Mouse (Mus musculus) intestine, embryonic 14.5 days (tissue): ENCODE data around the gene Dnajc28. TPM values are rescaled to one million over a fixed set of nuclear protein-coding genes. Genes with fewer than 3 reads are reported as not detected.

ENCODE experiments used
- ATAC-seq: fragments of 200-750 bp; cut with Nextera tagmentation; replicated peaks from 2 replicates; pipeline ENCODE4 v1.8.0; 2017; ENCODE audit warnings: low read depth, moderate number of reproducible peaks, moderate TSS enrichment, moderate library complexity; ENCODE audit not compliant: low FRiP score, low TSS enrichment
- DNase-seq: peaks from one replicate; pipeline ENCODE4 v3.0.0-alpha.2; 2018; ENCODE audit warnings: low spot score
- H3K27ac ChIP-seq: fragments of 300-500 bp; sonication (generic); 2 replicates; pipeline ENCODE4 v1.5.1; 2014; ENCODE audit warnings: low read depth, mild to moderate bottlenecking, control low read depth
- H3K27me3 ChIP-seq: fragments of 300-500 bp; sonication (generic); replicated peaks from 2 replicates; pipeline ENCODE4 v1.6.1; 2014; ENCODE audit warnings: low read length, control low read depth; ENCODE audit not compliant: control insufficient read depth, insufficient read depth
- H3K36me3 ChIP-seq: fragments of 300-500 bp; sonication (generic); 2 replicates; pipeline ENCODE4 v1.6.1; 2014; ENCODE audit warnings: low read length, control low read depth; ENCODE audit not compliant: control insufficient read depth, insufficient read depth
- H3K4me1 ChIP-seq: fragments of 300-500 bp; sonication (generic); replicated peaks from 2 replicates; pipeline ENCODE4 v1.6.1; 2014; ENCODE audit warnings: low read length, control low read depth, mixed read lengths; ENCODE audit not compliant: control insufficient read depth, insufficient read depth
- H3K4me2 ChIP-seq: fragments of 300-500 bp; sonication (generic); 2 replicates; pipeline ENCODE4 v1.6.1; 2014; ENCODE audit warnings: low read length
- H3K4me3 ChIP-seq: fragments of 300-500 bp; sonication (generic); 2 replicates; pipeline ENCODE4 v1.5.1; 2014; ENCODE audit warnings: low read depth, low read length, control low read depth, mixed read lengths
- H3K9ac ChIP-seq: fragments of 300-500 bp; sonication (generic); 2 replicates; pipeline ENCODE4 v1.6.1; 2014; ENCODE audit warnings: mild to moderate bottlenecking, low read length
- H3K9me3 ChIP-seq: fragments of 300-500 bp; sonication (generic); 2 replicates; pipeline ENCODE4 v1.6.1; 2016; ENCODE audit warnings: low read length, control low read depth; ENCODE audit not compliant: control insufficient read depth
- WGBS: fragments of 180-500 bp; shearing (Covaris S2); extraction: QIAGEN DNeasy Blood & Tissue Kit; methylation state at CpG from one replicate; pipeline ENCODE4 v1.1.7; 2014; 5-methylcytosine and 5-hydroxymethylcytosine counted together
- polyA plus RNA-seq: library from polyadenylated mRNA; unstranded; fragments of >200 nt; fragmentation: Nextera tagmentation; extraction: Ambion mirVana; gene quantifications from 2 replicates; pipeline ENCODE4 v1.2.1, GENCODE M21; 2014

The Dnajc28 gene
- polyA plus RNA-seq, 1 experiment from 2014 or later: 2.4 TPM

DNA sequence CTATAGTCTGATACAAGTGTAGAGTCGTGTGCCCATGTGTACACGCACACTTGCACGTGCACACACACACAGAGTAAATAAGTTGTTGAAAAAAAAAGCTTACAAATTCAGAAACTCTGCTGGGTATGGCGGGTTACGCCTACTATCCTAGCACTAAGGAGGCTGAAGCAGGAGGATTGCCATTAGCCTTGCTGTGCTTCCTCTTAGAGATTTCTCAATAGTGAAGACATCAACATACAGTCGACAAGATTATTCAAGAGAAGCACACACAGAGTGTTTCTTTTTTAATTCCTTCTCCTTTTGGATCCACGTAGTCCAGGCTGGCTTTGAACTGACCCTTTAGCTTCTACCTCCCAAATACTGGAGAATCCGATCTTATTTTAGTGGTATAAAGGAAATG lies 21.3 kb upstream of the Dnajc28 start:
- H3K36me3 ChIP-seq: peaks cover 79% of the 10 kb centered on the region
- no peaks in the 10 kb centered on the region for H3K27me3 ChIP-seq
- 94% methylated on average over 8 of the region's 8 CpGs for WGBS
- no peak for DNase-seq
- H3K4me2 ChIP-seq: no peak overlapping the region
- no peaks in the 10 kb centered on the region for H3K9me3 ChIP-seq
- ATAC-seq: no peak
- H3K9ac ChIP-seq: no peak overlapping the region
- no peaks in the 10 kb centered on the region for H3K4me1 ChIP-seq
- H3K27ac ChIP-seq: no peak overlapping the region
- no peak overlapping the region for H3K4me3 ChIP-seq

DNA sequence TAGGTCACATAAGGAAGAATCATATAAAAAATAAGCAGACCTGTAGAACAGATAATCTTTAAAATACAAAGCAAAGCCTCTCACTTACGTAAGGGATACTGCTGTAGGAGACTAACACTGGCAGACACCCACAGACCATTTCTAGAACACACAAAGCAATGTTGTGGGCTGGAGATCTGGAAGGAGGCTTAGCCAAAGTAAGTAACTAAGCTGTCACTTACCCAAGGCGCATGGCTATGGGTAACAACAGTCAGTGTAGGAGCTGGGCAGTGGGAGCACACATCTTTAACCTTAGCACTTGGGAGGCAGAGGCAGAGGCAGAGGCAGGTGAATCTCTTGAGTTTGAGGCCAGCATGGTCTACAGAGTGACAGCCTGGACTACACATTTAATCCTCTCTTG lies 20.8 kb upstream of the Dnajc28 start:
- H3K36me3 ChIP-seq: peaks cover 82% of the 10 kb centered on the region
- H3K9ac ChIP-seq: no peak overlapping the region
- H3K4me2 ChIP-seq: no peak overlapping the region
- H3K4me3 ChIP-seq: no peak overlapping the region
- no peaks in the 10 kb centered on the region for H3K9me3 ChIP-seq
- no peaks in the 10 kb centered on the region for H3K4me1 ChIP-seq
- no peak overlapping the region for H3K27ac ChIP-seq
- no peak for ATAC-seq
- WGBS: 95% methylated on average over 2 of the region's 2 CpGs
- DNase-seq: no peak
- H3K27me3 ChIP-seq: no peaks in the 10 kb centered on the region

DNA sequence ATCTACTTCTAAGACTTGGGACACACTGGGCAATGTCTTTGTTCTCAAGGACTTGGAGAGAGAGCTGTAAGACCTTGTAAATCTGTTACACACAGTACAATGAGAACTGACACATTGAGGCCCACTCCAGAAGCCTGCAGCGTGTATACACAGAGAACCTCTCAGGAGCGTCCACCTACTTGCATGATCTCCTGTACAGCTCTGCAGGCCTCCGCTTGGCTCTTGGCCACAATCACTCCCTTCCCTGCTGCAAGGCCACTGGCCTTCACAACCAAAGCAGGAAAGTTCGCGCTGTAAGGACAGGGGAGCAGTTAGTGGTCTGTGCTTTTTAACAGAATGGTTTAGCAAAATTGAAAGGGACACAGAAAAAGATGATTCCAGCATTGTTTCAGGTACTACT lies 20.3 kb upstream of the Dnajc28 start:
- no peak for DNase-seq
- no peak overlapping the region for H3K27ac ChIP-seq
- no peak overlapping the region for H3K4me3 ChIP-seq
- 92% methylated on average over 5 of the region's 5 CpGs for WGBS
- no peaks in the 10 kb centered on the region for H3K27me3 ChIP-seq
- peaks cover 82% of the 10 kb centered on the region for H3K36me3 ChIP-seq
- no peak overlapping the region for H3K9ac ChIP-seq
- H3K4me1 ChIP-seq: no peaks in the 10 kb centered on the region
- no peak overlapping the region for H3K4me2 ChIP-seq
- H3K9me3 ChIP-seq: no peaks in the 10 kb centered on the region
- no peak for ATAC-seq

DNA sequence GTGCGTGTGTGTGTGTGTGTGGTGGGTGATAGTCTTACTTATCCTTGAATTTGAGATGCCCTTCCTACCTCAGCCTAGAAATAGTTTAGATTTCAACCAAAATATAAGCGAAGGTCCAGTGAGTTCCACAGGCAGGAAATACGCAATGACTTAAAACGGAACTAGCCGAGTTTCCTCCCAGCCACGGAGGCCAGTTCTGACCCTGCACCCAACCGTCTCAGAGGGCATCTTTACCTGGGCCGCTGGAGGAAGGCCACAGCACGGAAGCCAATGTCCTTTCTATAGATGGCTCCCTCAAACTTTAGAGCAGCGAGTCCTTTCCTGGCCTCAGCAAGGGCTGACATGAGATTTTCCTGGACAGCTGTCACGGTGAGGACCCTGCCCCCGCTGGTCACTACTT lies 14.8 kb upstream of the Dnajc28 start:
- no peaks in the 10 kb centered on the region for H3K4me1 ChIP-seq
- H3K9ac ChIP-seq: no peak overlapping the region
- H3K36me3 ChIP-seq: peaks cover 92% of the 10 kb centered on the region
- no peaks in the 10 kb centered on the region for H3K9me3 ChIP-seq
- no peak for DNase-seq
- 90% methylated on average over 12 of the region's 12 CpGs for WGBS
- H3K4me2 ChIP-seq: no peak overlapping the region
- no peak overlapping the region for H3K27ac ChIP-seq
- no peak overlapping the region for H3K4me3 ChIP-seq
- no peak for ATAC-seq
- no peaks in the 10 kb centered on the region for H3K27me3 ChIP-seq

DNA sequence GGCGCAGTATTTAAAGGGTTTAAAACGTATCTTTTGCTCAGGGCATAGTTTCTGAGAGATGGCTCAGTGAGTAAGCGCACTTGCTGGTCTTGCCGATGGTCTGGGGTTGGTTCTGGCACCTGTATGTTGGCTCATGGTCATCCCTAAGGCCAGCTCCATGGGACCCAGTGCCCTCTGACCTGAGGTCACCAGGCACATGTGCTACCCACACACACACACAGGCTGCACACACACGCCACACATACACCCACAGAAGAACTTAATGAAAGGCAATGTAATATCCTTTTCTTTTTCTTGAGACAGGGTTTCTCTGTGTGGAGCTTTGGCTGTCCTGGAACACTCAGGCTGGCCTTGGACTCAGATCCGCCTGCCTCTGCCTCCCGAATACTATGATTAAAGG lies 14.1 kb upstream of the Dnajc28 start:
- no peak overlapping the region for H3K4me3 ChIP-seq
- H3K27me3 ChIP-seq: no peaks in the 10 kb centered on the region
- H3K9ac ChIP-seq: no peak overlapping the region
- H3K27ac ChIP-seq: no peak overlapping the region
- 95% methylated on average over 7 of the region's 7 CpGs for WGBS
- no peak overlapping the region for H3K4me2 ChIP-seq
- no peaks in the 10 kb centered on the region for H3K9me3 ChIP-seq
- DNase-seq (no peak), ATAC-seq (no peak)
- H3K4me1 ChIP-seq: no peaks in the 10 kb centered on the region
- H3K36me3 ChIP-seq: peaks cover 92% of the 10 kb centered on the region

DNA sequence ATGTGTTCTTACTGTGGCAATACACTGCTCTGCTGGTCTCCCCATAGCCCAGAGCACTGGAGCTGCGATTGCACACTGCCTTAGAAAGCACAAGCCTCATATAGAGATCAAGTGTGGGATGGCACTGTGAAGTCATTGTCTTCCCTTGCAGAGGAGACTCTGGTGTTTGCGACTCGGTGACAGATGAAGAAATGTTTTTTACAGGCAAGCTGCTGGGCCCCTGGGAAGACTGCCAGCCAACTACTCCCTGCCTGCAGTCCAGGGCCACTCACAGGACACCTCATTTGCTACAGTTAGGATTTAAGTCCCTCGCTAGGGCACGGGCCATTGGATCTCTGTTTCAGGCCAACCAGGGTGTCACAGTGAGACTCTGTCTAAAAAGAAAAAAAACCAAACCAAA lies 13.6 kb upstream of the Dnajc28 start:
- no peak overlapping the region for H3K27ac ChIP-seq
- H3K4me2 ChIP-seq: no peak overlapping the region
- no peaks in the 10 kb centered on the region for H3K9me3 ChIP-seq
- no peaks in the 10 kb centered on the region for H3K4me1 ChIP-seq
- 90% methylated on average over 5 of the region's 5 CpGs for WGBS
- no peak for ATAC-seq
- no peak overlapping the region for H3K9ac ChIP-seq
- peaks cover 92% of the 10 kb centered on the region for H3K36me3 ChIP-seq
- DNase-seq: no peak
- H3K4me3 ChIP-seq: no peak overlapping the region
- H3K27me3 ChIP-seq: no peaks in the 10 kb centered on the region

DNA sequence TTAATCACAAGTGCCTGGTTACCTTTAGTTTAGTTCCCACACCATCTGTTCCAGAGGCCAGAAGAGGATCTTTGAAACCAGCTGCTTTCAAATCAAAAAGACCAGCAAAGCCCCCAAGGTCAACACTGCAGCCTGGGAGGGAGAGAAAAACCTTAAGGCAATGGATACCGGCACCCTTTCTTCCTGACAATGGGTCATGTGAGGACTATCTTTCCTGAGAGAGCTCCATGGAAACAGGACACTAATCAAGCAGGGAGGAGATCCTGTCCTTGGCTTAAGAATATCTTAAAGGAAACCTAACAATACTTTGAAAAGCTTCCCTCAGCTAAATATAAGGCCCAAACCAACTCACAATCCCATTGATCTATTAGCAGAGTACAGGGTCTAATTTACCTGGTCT lies 11.8 kb upstream of the Dnajc28 start:
- no peak overlapping the region for H3K9ac ChIP-seq
- 75% methylated on average over 1 of the region's 1 CpGs for WGBS
- ATAC-seq (no peak), DNase-seq (no peak)
- no peaks in the 10 kb centered on the region for H3K9me3 ChIP-seq
- H3K4me1 ChIP-seq: no peaks in the 10 kb centered on the region
- H3K36me3 ChIP-seq: peaks cover 92% of the 10 kb centered on the region
- H3K27me3 ChIP-seq: no peaks in the 10 kb centered on the region
- no peak overlapping the region for H3K4me2 ChIP-seq
- no peak overlapping the region for H3K27ac ChIP-seq
- no peak overlapping the region for H3K4me3 ChIP-seq

DNA sequence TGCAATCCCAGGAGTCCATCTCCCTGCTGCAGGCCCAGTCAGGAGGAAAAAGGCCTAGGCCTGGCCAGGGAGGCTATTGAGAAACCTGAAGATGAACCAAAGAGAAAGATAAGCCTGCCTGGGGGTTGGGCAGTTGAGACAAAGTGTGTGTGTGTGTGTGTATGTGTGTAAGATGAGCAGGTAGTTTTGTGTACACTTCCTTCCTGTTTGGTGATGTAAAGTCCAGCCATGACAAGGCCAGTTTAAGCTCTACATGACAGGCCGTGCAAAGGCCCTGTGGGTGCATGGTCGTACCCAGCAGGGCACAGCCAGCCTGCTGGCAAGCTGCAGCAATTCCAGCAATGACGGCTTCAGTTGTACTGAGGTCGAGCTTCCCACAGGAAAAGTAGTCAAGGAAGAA lies 10.9 kb upstream of the Dnajc28 start:
- 87% methylated on average over 4 of the region's 4 CpGs for WGBS

DNA sequence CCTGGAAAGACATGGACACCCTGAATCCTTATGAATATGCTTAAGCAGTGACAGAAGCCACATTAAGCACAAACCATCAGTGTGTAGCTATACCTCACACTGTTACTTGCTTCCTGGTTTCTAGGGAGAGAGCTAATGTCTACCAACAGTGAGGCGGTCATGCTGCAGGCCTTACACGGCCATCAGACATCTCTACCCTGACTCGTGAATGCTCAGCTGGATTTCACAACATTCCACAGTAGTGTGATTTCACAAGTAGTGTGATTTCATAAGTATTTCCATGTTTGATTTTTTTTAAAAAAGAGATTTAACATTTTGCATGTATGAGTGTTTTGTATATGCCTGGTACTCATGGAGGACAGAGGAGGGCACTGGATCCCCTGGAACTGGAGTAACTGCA lies 9.8 kb upstream of the Dnajc28 start:
- no peaks in the 10 kb centered on the region for H3K27me3 ChIP-seq
- no peak for DNase-seq
- 90% methylated on average over 3 of the region's 3 CpGs for WGBS
- no peak overlapping the region for H3K27ac ChIP-seq
- no peak overlapping the region for H3K9ac ChIP-seq
- no peaks in the 10 kb centered on the region for H3K9me3 ChIP-seq
- H3K4me1 ChIP-seq: no peaks in the 10 kb centered on the region
- H3K4me3 ChIP-seq: no peak overlapping the region
- H3K4me2 ChIP-seq: no peak overlapping the region
- no peak for ATAC-seq
- H3K36me3 ChIP-seq: peaks cover 99% of the 10 kb centered on the region

More for the DNA sequence above, 10.9 kb upstream of the Dnajc28 start:
- no peaks in the 10 kb centered on the region for H3K4me1 ChIP-seq
- no peak for DNase-seq
- no peak overlapping the region for H3K4me2 ChIP-seq
- H3K27me3 ChIP-seq: no peaks in the 10 kb centered on the region
- no peaks in the 10 kb centered on the region for H3K9me3 ChIP-seq
- H3K27ac ChIP-seq: no peak overlapping the region
- no peak for ATAC-seq
- H3K4me3 ChIP-seq: no peak overlapping the region
- peaks cover 93% of the 10 kb centered on the region for H3K36me3 ChIP-seq
- H3K9ac ChIP-seq: no peak overlapping the region
